Mouse (Mus musculus) urinary bladder, postnatal 4 days (tissue): Measurements from ENCODE around the gene Egfl8.

Experiments used
- DNase-seq, 2 experiments: peaks; one replicate each; pipeline ENCODE4 v3.0.0; 2021 to 2022; ENCODE audit warnings: low spot score in 2 of 2

The Egfl8 gene

DNA sequence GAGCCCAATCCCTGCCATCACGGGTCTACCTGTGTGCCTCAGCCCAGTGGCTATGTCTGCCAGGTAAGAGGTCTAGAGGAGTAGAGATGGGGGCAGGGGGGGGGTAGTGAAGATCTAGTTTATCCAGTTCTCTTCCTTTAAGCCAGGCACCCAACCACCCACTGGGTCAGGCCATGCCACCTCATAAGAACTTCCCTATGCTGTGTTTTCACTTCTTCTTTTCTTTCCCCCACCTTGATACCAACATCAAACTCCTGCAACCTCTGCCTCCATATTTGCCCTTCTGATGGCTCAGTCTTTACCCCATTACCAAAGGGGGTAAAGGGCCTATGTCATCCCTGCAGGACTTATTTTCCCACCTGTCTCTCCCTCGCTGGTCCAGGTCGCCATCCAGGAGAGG lies 37.7 kb downstream of the Egfl8 start:
- no peak for DNase-seq

DNA sequence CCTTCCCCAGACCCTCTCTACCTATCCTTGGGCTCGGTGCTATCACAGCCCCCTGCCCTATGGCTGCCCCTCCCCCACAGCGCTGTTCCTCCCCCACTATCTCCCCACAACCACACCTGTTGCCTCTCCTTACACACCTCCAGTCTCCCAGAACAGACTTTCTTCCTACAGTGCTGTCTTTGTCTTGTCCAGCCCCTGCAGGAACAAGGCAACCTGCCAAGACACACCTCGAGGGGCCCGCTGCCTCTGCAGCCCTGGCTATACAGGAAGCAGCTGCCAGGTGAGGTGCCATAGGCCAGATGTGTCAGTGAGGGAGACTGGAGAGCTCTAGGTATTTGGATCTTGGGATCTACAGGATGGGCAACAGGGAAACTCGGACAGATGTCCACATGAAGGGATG lies 39.2 kb downstream of the Egfl8 start:
- DNase-seq: no peak

DNA sequence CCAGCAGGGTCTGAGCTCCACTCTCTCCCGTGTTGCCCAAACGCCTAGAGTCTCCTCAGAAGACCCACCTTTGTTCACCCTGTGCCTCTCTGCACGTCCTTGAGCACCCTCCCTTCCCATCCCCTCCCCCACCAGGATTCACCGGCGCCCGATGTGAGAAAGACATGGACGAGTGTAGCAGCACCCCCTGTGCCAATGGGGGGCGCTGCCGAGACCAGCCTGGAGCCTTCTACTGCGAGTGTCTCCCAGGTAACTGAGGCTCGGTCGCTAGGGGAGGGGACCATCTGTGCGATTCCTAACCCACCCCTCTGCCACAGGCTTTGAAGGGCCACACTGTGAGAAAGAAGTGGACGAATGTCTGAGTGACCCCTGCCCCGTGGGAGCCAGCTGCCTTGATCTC lies 43.4 kb downstream of the Egfl8 start:
- DNase-seq: no peak

DNA sequence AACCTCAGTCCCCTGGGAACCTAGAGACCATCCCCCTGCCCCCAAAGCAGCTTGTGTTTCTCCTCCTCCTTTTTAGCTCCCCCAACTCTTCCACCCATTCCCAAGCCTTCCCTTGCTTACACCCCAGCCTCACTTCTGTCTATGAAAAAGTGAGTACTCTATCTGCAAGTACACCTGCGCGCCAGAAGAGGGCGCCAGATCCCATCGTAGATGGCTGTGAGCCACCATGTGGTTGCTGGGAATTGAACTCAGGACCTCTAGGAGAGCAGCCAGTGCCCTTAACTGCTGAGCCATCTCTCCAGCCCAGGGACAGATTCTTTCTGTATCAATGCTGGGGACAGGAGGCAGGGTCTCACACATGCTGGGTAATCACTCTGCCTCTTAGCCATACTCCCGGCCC lies 43.9 kb downstream of the Egfl8 start:
- no peak for DNase-seq

DNA sequence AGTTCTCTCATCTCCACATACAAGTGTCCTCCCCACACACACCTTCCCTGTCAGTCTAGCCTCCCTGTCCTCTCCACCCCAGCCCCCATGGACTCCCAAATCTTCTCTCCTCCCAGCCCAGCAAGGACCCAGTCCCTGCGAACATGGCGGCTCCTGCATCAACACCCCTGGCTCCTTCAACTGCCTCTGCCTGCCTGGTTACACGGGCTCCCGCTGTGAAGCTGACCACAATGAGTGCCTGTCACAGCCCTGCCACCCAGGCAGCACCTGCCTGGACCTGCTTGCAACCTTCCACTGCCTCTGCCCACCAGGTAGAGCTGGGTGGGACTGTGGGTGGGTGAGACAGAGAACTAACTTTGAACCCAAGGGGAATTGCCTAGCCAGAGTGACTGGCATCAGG lies 45.9 kb downstream of the Egfl8 start:
- no peak for DNase-seq

DNA sequence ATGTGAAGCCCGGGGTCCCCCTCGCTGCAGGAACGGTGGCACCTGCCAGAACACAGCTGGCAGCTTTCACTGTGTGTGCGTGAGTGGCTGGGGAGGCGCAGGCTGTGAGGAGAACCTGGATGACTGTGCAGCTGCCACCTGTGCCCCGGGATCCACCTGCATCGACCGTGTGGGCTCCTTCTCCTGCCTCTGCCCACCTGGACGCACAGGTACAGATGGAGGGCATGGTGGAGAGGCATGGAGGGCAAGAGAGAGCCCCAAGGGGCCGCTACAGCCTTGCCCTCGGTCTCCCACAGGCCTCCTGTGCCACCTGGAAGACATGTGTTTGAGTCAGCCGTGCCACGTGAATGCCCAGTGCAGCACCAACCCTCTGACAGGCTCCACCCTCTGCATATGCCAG lies 47.4 kb downstream of the Egfl8 start:
- DNase-seq: no peak

DNA sequence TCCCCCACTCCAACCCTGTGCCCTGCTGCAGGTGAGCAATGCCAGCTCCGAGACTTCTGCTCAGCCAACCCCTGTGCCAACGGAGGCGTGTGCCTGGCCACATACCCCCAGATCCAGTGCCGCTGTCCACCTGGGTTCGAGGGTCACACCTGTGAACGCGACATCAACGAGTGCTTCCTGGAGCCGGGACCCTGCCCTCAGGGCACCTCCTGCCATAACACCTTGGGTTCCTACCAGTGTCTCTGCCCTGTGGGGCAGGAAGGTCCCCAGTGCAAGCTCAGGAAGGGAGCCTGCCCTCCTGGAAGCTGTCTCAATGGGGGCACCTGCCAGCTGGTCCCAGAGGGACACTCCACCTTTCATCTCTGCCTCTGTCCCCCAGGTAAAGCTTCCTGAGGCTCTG lies 48.5 kb downstream of the Egfl8 start:
- no peak for DNase-seq

DNA sequence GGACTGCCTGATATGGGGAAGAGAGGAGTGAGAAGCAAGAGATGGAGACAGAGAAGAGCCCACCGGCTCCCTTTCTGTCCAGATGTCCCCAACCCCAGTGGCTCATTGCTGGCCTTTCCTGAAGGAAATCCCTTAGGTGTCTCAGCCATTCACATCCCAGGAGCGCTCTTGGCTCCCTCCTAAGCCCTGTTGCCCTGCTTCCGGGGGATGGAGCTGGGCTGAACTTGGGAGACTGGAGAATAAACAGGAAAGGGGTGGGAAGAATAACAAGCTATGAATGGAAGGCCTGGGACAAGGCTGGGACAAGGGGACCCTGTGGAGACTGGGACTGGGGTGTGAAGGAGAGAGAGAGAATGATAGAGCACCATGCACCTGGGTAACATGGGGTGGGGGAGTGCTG lies 51.0 kb downstream of the Egfl8 start:
- DNase-seq: no peak

DNA sequence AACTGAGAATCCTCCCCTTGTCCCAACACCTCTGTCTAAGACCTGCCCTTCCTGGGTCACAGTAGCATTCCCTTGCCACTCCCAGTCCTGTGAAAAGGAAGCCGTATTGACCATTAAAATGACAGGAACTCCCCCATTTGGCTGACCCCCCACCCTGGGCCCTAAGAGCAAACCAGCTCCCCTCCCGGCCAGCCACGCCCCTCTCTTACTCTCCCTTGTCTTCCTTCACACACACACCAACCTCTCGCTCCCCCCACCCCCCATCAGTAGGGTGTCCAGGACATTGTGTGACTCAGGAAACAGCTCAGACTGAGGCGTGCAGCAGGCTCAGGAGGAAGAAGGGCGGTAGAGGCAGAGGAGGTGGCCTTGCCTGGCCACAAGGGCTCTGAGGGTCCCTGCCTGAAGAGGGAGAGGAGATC lies 51.8 kb downstream of the Egfl8 start, which contains the start of gene Notch4:
Gene Notch4, plus strand, starts transcription at position 266 of the 419 bp plus-strand sequence.
- no peak for DNase-seq

DNA sequence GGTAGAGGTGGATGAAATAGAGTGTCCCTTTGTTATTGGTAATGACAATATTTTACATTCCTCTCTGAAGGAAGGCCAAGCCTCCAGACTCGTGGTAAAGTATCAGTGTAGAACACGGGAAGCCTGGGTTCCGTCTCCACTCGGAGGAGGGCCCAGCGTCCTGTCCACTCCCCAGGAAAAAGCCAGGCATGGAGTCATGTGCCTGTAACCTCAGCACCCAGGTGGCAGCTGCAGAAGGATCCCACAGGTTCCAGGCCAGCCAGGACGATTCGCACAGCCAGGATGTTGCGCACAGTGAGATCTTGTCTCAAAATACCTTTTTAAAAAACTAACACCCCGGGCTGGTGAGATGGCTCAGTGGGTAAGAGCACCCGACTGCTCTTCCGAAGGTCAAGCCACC lies 52.4 kb downstream of the Egfl8 start:
- DNase-seq: no peak
